Mouse (Mus musculus) left cerebral cortex, adult 11 months (tissue): ENCODE measurements around the gene Taf1b.
"Not testable (repeated sequence)": the region's sequence is repeated elsewhere in the genome, so short reads cannot be mapped to it uniquely, and the experiment has no call there.

Experiments used
- DNase-seq: peaks from one replicate; pipeline ENCODE4 v3.0.0; 2022; ENCODE audit warnings: low spot score

Gene Taf1b

GRCm38 (mm10) chr12:24498150-24498840 lies at the start of gene Taf1b:
Gene Taf1b (plus strand): TSS chr12:24498359.
- peak; percentile 61 for DNase-seq

- DNase-seq = no peak
Observed at GRCm38 (mm10) chr12:24460406-24460805, 37.8 kb upstream of the Taf1b start.

GRCm38 (mm10) chr12:24462121-24462520 lies 36.0 kb upstream of the Taf1b start:
- DNase-seq = not testable (repeated sequence)

GRCm38 (mm10) chr12:24463490-24463889 lies 34.7 kb upstream of the Taf1b start:
- DNase-seq = not testable (repeated sequence)

DNA sequence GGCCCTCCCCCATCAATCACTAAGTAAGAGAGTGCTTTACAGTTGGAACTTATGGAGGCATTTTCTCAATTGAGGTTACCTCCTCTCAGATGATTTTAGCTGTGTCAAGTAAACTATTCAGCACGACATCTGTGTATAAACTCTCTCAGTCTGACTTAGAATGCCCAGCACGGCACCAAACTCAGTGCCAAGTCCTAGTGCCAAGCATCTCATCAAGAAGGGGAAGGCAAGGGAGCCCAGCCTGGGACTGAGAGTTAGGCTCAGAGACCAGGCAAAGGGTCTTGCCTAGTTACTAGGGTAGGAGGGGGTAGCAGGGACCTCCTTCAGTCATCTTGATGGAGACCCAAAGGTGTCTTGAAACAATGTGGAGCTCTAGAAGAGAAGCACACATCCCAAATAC lies 29.2 kb upstream of the Taf1b start:
- no peak for DNase-seq

DNA sequence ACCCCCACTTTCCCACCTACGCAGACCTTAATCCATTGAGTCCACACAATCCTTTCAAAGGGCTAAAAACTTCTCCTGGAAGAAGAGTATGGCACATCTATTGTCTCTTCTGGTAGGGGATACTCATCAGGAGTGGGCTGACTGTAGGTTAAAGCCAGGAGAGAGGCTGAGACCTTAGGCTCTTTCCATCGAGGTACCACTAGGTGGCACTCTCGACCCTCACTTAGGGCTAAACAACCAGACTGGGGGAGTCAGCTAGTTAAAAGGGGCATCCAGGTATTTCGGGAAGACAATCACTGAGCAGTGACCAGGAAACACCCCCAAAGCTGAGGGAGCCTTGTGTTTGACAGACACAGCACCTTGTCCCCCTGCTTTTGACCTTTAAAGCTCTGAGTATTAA lies 27.2 kb upstream of the Taf1b start:
- DNase-seq = no peak

- no peak for DNase-seq
Observed at GRCm38 (mm10) chr12:24473221-24473620, 24.9 kb upstream of the Taf1b start.

DNA sequence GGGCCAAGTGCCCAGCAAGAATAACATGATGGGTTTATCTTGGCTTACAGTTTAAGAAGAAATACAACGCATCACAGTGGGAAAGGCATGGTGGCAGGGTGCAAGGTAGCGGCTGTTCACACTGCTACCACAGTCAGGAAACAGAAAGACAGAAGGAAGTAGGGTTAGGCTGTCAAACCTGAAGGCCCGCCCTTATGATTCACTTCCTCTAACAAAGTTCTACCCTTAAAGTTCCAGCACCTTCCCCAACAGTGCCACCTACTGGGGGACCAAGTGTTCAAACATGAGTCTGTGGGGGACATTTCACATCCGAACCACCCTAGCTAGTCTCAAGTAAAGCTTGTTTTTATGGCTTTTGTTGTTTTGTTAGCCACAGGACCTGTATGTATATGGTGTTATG lies 13.2 kb upstream of the Taf1b start:
- no peak for DNase-seq

DNA sequence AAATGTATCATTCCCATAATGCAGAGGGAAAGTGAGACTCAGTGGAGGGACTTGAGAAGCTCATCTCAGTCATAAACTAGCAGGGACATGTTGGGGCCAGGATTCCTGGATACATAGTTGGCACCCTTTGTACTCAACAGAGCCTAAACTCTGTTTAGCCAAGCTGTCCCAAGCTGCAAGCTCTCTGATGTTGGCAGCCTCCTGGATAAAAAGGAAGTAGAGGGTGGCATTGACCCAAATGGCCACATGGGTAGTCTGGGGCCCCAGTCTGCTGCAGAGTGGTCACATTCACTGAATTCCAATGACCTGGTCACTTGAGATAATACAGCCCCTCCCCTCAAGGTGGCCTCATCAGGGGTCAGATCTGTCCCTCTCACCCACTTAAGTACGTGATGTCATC lies 11.3 kb upstream of the Taf1b start:
- DNase-seq = no peak

DNA sequence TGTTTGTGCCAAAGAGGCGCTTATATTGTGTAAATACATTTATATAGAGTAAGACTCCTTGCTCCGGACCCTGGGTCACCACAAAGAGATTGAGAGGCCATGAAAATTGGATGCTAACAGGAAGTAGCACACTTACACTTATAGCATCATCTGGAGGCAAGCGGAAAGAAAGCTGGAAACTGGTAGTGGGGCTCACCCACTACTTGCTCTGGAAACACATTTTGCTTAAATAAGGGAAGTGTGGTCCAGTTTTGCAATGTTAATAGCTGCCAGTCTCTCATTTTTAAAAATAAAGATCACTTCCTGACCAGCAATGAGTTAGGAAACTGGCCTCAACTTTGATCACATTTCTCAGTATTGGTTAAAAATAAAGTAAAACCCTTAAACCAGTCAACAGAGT lies 5.7 kb upstream of the Taf1b start:
- DNase-seq = not testable (repeated sequence)

DNA sequence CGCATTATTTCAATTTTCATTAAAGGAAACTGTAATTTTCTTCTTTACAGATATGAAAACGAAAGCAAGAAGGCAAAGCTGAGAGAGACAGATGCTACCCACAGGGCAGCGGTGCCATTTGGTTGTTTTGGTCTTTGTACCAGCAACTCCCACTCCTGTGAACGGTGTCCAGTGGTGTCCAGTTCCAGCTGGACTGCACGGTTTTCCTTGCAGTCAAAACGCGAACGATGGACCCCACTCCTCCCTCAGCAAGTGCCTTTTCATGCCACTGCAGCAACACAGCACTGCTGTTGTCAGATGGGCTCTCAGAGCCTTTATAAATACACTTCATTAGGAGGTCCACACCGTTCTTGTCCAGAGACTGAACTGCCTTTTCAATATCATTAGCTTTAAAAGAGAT lies 5.1 kb upstream of the Taf1b start:
- no peak for DNase-seq

- DNase-seq = no peak
Observed at GRCm38 (mm10) chr12:24493412-24493811, 4.7 kb upstream of the Taf1b start.

DNA sequence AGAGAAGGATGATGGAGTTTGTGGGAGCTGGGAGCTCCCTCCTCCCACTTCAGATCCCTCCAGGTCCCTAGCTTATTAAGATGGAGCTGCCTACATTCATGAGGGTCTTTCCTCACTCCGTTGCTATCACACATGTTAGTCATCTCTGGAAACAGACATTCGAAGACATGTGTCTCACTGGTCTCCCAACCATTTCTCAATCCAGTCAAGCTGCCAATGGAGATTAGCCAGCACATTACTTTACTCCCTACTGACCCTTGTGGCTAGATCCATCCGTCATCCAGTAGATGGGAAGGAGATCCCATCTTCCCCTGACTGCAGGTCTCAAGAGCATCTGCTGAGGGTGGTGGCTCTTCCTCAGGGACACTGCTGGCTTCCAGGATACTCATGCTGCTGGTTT lies 3.4 kb upstream of the Taf1b start:
- not testable (repeated sequence) for DNase-seq

DNA sequence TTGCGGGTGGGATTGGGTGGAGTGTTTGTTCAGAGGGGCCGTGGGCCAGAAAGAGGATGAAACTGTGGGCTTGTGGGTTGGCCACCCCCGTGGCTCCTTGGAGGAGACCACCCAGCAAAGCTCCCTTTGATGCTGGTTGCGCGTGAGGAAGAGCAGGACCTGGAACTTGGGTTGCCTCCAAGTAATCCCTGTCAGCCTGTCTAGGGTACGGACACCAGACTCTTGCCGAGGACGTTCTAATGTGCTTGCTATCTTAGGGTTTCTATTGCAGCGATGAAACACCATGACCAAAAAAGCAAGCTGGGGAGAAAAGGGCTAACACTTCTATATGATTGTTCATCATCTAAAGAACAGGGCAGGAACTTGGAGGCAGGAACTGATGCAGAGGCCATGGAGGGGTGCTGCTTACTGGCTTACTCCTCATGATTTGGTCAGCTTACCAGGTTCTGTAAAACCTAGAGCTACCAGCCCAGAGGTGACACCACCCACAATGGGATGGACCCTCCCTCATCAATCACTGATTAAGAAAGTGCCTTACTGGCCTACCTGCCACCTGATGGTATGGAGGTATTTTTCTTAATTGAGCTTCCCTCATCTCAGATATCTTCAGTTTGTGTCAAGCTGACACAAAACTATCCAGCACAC lies 804 bp downstream of the Taf1b start:
- not testable (repeated sequence) for DNase-seq

DNA sequence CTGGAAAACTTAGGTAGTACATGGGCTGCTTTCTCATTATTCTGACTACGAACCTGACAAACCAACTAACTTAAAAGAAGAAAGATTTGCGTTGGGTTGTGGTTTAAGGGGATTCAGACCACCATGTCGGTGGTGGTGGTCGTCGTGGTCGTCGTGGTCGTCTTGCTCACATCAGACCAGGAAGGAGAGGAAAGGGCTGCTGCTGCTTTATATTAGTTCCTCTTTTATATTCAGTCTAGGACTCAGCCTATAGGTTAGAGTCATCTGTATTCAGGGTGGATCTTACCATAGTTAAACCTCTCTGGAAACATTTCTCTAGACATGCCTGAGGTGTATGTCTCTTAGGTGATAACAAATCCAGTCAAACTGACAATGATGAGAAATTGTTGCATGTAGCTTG lies 19.0 kb downstream of the Taf1b start:
- no peak for DNase-seq

- DNase-seq = no peak
Observed at GRCm38 (mm10) chr12:24521076-24521475, 22.9 kb downstream of the Taf1b start.

DNA sequence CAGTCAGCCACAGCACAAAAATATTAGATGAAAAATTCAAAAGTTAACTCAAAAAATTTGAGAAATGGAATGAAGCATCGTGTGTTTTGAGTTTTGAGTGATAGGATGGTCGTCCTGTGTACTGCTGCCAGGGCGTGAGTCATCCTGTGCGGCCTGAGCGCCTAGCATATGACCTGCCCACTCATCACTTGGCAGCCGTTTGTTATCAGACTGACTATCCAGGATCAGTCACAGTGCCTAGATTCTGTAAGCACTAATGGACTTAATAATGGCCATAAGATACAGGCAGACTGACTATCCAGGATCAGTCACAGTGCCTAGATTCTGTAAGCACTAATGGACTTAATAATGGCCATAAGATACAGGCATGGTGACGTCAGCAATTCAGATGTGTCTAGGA lies 26.9 kb downstream of the Taf1b start:
- not testable (repeated sequence) for DNase-seq

DNA sequence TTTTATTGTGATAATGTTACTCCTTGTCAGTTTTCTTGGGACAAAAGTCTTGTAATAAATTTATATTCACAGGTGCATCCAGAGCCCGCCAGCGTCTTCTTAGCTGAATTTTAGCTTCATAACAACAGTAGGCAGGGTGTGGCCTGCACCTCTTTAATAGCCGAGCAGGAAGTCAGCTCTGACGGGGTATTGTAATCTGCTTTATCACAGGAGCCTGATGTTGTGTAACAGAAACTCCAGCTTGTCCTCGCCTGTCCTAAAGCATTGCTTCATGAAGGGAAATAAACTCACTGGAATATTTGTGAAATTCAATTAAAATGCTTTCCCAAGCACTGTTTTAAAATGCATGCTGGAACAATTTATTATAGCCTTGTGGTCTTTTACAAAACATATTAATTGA lies 38.2 kb downstream of the Taf1b start:
- no peak for DNase-seq

DNA sequence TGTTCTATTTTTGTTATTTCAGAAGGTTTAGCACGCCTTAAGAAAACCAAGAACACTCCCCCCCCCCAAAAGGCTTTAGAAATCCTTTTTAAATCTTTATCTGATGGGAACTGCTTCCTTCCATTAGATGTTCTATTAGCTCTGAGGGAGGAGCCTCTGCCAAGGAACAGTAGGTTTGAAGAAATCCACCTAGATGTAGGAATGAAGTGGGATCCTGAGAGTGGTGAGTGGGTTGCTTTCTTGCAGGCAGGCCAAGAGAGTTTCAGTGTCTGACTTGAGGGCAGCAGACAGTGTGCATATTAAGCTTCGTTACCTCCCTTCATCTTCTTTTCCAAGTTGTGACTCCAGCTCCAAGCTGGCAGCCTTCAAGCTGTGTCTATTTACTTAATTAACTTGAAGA lies 39.0 kb downstream of the Taf1b start:
- DNase-seq = no peak

GRCm38 (mm10) chr12:24537965-24538364 lies 39.8 kb downstream of the Taf1b start:
- DNase-seq = peak; percentile 11

GRCm38 (mm10) chr12:24541426-24542154 lies 43.4 kb downstream of the Taf1b start:
- DNase-seq = no peak

DNA sequence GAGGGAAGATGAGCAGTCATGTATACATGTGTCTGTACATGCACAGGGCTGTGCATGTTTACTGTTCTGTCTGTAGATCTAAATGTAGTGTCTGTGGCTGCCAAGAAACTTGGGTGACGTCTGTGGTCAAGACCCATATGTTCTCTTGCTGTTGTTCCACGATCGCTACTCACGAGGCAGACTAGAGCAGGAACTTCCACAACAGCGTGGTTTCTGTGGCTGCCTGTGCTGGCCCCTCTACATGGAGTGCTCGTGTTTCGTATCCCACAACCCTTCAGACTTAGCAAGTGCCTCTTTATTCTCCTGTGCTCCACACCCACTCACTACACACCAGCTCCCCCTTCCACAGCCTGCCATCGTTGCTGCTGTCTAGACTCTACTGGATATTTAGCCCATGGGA lies 49.5 kb downstream of the Taf1b start:
- no peak for DNase-seq

- no peak for DNase-seq
Observed at GRCm38 (mm10) chr12:24548885-24549284, 50.7 kb downstream of the Taf1b start.
